Mouse (Mus musculus) liver, embryonic 15.5 days (tissue): ENCODE measurements around the gene Psmc3. TPM values are rescaled to one million over a fixed set of nuclear protein-coding genes. Genes with fewer than 3 reads are reported as not detected.
"Not testable (repeated sequence)": the region's sequence is repeated elsewhere in the genome, so short reads cannot be mapped to it uniquely, and the experiment has no call there.

Experiments used
- ATAC-seq: fragments of 200-750 bp; cut with Nextera tagmentation; 2 replicates; pipeline ENCODE4 v1.8.0; 2017; ENCODE audit warnings: moderate number of reproducible peaks, mild to moderate bottlenecking, moderate library complexity; ENCODE audit not compliant: insufficient read depth
- H3K27ac ChIP-seq: fragments of 300-500 bp; sonication (generic); replicated peaks from 2 replicates; pipeline ENCODE4 v1.5.1; 2015; ENCODE audit warnings: mild to moderate bottlenecking, inconsistent platforms
- H3K27me3 ChIP-seq: fragments of 300-500 bp; sonication (generic); 2 replicates; pipeline ENCODE4 v1.6.1; 2015; ENCODE audit warnings: mild to moderate bottlenecking, inconsistent platforms
- H3K36me3 ChIP-seq: fragments of 300-500 bp; sonication (generic); replicated peaks from 2 replicates; pipeline ENCODE4 v1.6.1; 2015; ENCODE audit warnings: moderate library complexity, mild to moderate bottlenecking, inconsistent platforms
- H3K4me1 ChIP-seq: fragments of 300-500 bp; sonication (generic); replicated peaks from 2 replicates; pipeline ENCODE4 v1.6.1; 2015; ENCODE audit warnings: inconsistent platforms
- H3K4me2 ChIP-seq: fragments of 300-500 bp; sonication (generic); 2 replicates; pipeline ENCODE4 v1.6.1; 2015; ENCODE audit warnings: moderate library complexity, mild to moderate bottlenecking, inconsistent platforms
- H3K4me3 ChIP-seq: fragments of 300-500 bp; sonication (generic); replicated peaks from 2 replicates; pipeline ENCODE4 v1.5.1; 2015; ENCODE audit warnings: mild to moderate bottlenecking, inconsistent platforms
- H3K9ac ChIP-seq: fragments of 300-500 bp; sonication (generic); 2 replicates; pipeline ENCODE4 v1.6.1; 2015; ENCODE audit warnings: moderate library complexity, mild to moderate bottlenecking, inconsistent platforms
- H3K9me3 ChIP-seq: fragments of 300-500 bp; sonication (generic); replicated peaks from 2 replicates; pipeline ENCODE4 v1.6.1; 2016; ENCODE audit warnings: inconsistent platforms
- WGBS: fragments of 180-500 bp; shearing (Covaris S2); methylation state at CpG from one replicate; pipeline ENCODE4 v1.1.7; 2015; ENCODE audit warnings: mixed read lengths; ENCODE audit not compliant: insufficient replicate concordance; 5-methylcytosine and 5-hydroxymethylcytosine counted together
- polyA plus RNA-seq: library from polyadenylated mRNA; unstranded; fragments of >200 nt; fragmentation: Nextera tagmentation; extraction: Ambion mirVana; gene quantifications from 2 replicates; pipeline ENCODE4 v1.2.1, GENCODE M21; 2015

The Psmc3 gene
- polyA plus RNA-seq, 1 experiment from 2014 or later = 138 TPM

GRCm38 (mm10) chr2:91027391-91028214 lies 26.2 kb upstream of the Psmc3 start:
- Histone ChIP-seq H3K9me3 (no peaks in the 10 kb centered on the region), H3K9ac (peak overlapping the region; percentile 56), H3K27ac (peak overlapping the region; percentile 87), H3K36me3 (peaks cover 15% of the 10 kb centered on the region), H3K27me3 (no peaks in the 10 kb centered on the region), H3K4me3 (peak overlapping the region; percentile 55), H3K4me2 (peak overlapping the region; percentile 71), H3K4me1 (peaks cover 65% of the 10 kb centered on the region)
- peak; percentile 74 for ATAC-seq
- 35% methylated on average over 9 of the region's 9 CpGs for WGBS

GRCm38 (mm10) chr2:91031216-91031615 lies 22.6 kb upstream of the Psmc3 start:
- no peak overlapping the region for H3K9ac ChIP-seq
- WGBS = 74% methylated on average over 4 of the region's 4 CpGs
- no peaks in the 10 kb centered on the region for H3K36me3 ChIP-seq
- peaks cover 38% of the 10 kb centered on the region for H3K4me1 ChIP-seq
- H3K4me2 ChIP-seq = no peak overlapping the region
- no peaks in the 10 kb centered on the region for H3K9me3 ChIP-seq
- no peak overlapping the region for H3K27ac ChIP-seq
- ATAC-seq = no peak
- H3K27me3 ChIP-seq = no peaks in the 10 kb centered on the region
- no peak overlapping the region for H3K4me3 ChIP-seq

- ATAC-seq = no peak
- H3K4me2 ChIP-seq = no peak overlapping the region
- peaks cover 20% of the 10 kb centered on the region for H3K4me1 ChIP-seq
- WGBS = 13% methylated on average over 3 of the region's 3 CpGs
- no peak overlapping the region for H3K4me3 ChIP-seq
- H3K36me3 ChIP-seq = no peaks in the 10 kb centered on the region
- H3K9me3 ChIP-seq = no peaks in the 10 kb centered on the region
- no peaks in the 10 kb centered on the region for H3K27me3 ChIP-seq
- H3K27ac ChIP-seq = no peak overlapping the region
- H3K9ac ChIP-seq = no peak overlapping the region
Observed at GRCm38 (mm10) chr2:91033000-91033399, 20.8 kb upstream of the Psmc3 start.

GRCm38 (mm10) chr2:91035385-91035784 lies 18.4 kb upstream of the Psmc3 start, which contains the start of gene Rapsn:
Rapsn (plus strand) TSS chr2:91035620.
- Histone ChIP-seq H3K9ac (no peak within 1 kb of the TSS), H3K36me3 (no peaks in the 10 kb centered on the region), H3K4me3 (no peak within 1 kb of the TSS), H3K27me3 (no peaks in the 10 kb centered on the region), H3K27ac (no peak within 1 kb of the TSS), H3K4me2 (no peak within 1 kb of the TSS), H3K4me1 (0 out of 2 replicates have a peak, but pooled peaks cover 9% of the 10 kb centered on the region), H3K9me3 (no peaks in the 10 kb centered on the region)
- ATAC-seq = no peak
- 70% methylated on average over 9 of the region's 9 CpGs for WGBS

GRCm38 (mm10) chr2:91041786-91042185 lies 12.0 kb upstream of the Psmc3 start:
- H3K4me2 ChIP-seq = no peak overlapping the region
- no peak overlapping the region for H3K4me3 ChIP-seq
- no peaks in the 10 kb centered on the region for H3K9me3 ChIP-seq
- no peak for ATAC-seq
- no peak overlapping the region for H3K9ac ChIP-seq
- H3K27me3 ChIP-seq = no peaks in the 10 kb centered on the region
- H3K4me1 ChIP-seq = peaks cover 16% of the 10 kb centered on the region
- WGBS = 70% methylated on average over 8 of the region's 8 CpGs
- no peaks in the 10 kb centered on the region for H3K36me3 ChIP-seq
- no peak overlapping the region for H3K27ac ChIP-seq

DNA sequence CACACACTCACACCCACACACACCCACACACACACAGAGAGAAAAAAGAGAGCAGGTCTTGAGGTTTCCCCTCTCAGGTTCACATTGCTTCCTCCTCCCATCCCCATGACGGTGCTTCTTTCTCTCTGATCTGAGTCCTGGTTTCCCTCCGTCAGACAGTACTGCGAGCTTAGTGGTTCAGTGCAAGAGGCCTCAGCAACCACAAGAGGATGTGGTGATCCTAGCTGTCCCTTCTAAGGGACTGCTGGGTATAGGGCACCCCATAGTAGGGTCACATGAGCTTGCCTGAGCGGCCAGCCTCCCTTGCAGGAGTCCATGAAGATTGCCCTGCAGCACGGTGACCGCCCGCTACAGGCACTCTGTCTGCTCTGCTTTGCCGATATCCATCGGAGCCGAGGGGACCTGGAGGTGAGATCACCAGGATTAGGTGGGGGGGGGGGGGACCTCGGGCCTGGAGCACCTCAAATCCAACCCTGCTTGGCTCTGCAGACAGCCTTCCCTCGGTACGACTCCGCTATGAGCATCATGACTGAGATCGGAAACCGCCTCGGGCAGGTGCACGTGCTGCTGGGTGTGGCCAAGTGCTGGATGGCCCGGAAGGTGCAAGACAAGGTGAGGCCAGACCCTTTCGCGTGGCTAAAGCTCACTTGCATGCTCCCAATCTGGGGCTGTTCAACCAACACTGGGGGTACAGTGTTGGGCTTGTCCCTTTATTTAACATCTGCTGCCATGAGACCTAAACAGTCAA lies 11.0 kb upstream of the Psmc3 start:
- peak; percentile 22; the same call in 1 of the 2 replicates for ATAC-seq
- Histone ChIP-seq H3K4me1 (peaks cover 16% of the 10 kb centered on the region), H3K9me3 (no peaks in the 10 kb centered on the region), H3K27ac (no peak overlapping the region), H3K4me2 (peak overlapping the region; percentile 34; the same call in 1 of the 2 replicates), H3K27me3 (no peaks in the 10 kb centered on the region), H3K36me3 (no peaks in the 10 kb centered on the region), H3K4me3 (0 out of 2 replicates have a peak overlapping the region, but pooled peaks have one; percentile 2), H3K9ac (no peak overlapping the region)
- WGBS = 41% methylated on average over 21 of the region's 21 CpGs

DNA sequence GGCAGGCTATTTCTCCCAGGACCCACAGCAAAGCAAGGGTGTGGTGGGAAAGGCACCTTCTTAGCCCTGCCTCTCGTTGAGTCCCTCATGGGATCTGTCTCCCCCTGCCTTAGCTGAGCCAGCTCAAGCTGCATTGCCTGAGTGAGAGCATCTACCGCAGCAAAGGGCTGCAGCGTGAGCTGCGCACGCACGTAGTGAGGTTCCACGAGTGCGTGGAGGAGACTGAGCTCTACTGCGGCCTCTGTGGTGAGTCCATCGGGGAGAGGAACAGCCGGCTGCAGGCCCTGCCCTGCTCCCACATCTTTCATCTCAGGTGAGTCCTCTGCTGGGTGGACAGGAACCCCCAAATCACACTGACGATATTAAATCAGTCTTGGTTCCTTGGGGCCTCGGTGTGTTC lies 9.1 kb upstream of the Psmc3 start:
- ATAC-seq = no peak
- H3K4me1 ChIP-seq = peaks cover 16% of the 10 kb centered on the region
- no peak overlapping the region for H3K27ac ChIP-seq
- no peak overlapping the region for H3K4me2 ChIP-seq
- H3K4me3 ChIP-seq = no peak overlapping the region
- no peaks in the 10 kb centered on the region for H3K36me3 ChIP-seq
- no peaks in the 10 kb centered on the region for H3K27me3 ChIP-seq
- no peak overlapping the region for H3K9ac ChIP-seq
- no peaks in the 10 kb centered on the region for H3K9me3 ChIP-seq
- 79% methylated on average over 13 of the region's 13 CpGs for WGBS

DNA sequence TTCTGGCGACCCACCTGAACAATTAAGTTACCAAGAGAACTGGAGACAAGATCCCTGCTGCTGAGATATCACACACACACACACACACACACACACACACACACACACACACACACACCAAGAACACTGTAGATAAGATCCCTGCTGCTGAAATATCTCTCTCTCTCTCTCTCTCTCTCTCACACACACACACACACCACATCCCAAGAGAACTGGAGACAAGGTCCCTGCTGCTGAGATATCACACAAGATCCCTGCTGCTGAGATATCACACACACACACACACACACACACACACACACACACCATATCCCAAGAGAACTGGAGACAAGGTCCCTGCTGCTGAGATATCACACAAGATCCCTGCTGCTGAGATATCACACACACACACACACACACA lies 8.0 kb upstream of the Psmc3 start:
- H3K4me1 ChIP-seq = peaks cover 16% of the 10 kb centered on the region
- not testable (repeated sequence) for H3K27ac ChIP-seq, H3K36me3 ChIP-seq, H3K9ac ChIP-seq, H3K4me2 ChIP-seq, H3K9me3 ChIP-seq, H3K4me3 ChIP-seq, H3K27me3 ChIP-seq
- peak; percentile 69 for ATAC-seq
- 65% methylated on average over 1 of the region's 1 CpGs for WGBS

DNA sequence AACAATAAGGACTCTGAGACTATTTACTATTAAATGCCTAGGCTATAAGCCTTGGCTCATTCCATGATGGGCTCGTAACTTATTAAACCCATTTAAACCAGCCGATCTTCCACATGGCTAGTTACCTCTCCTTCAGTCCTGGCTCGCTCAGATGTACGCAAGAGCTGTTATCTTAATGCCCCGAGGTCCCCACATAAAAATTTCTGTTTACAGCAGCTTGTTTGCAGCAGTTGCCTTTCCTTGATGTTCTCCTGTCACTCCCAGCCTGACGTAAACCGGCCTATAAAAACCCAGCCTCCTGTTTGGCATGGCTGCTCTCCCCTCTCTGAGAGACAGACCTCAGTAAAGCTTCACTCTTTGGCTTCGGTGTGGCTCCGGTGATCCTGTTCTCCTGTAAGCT lies 6.5 kb upstream of the Psmc3 start:
- no peak overlapping the region for H3K4me3 ChIP-seq
- H3K9me3 ChIP-seq = no peaks in the 10 kb centered on the region
- no peaks in the 10 kb centered on the region for H3K27me3 ChIP-seq
- H3K27ac ChIP-seq = no peak overlapping the region
- H3K4me2 ChIP-seq = no peak overlapping the region
- H3K4me1 ChIP-seq = peaks cover 22% of the 10 kb centered on the region
- H3K9ac ChIP-seq = no peak overlapping the region
- no peak for ATAC-seq
- 65% methylated on average over 9 of the region's 9 CpGs for WGBS
- no peaks in the 10 kb centered on the region for H3K36me3 ChIP-seq

DNA sequence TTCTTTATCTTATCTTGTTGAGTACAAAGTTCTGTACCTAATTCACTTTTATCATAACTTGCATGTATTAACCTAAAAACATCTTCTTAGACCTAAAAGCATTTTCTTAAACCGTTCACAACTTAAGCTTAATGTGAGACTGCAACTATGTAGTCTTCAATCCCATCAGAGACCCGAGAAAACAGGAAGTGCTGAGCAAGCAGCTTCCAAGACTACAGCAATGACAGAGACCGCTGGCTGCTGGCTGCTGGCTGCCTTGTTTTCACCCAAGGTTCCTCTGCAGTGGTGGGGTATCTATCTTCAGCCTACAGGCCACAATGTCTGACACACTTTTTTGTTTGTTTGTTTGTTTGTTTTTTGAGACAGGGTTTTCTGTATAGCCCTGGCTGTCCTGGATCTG lies 1.9 kb upstream of the Psmc3 start:
- H3K27ac ChIP-seq = 0 out of 2 replicates have a peak overlapping the region, but pooled peaks have one; percentile 38
- no peaks in the 10 kb centered on the region for H3K9me3 ChIP-seq
- H3K36me3 ChIP-seq = peaks cover 21% of the 10 kb centered on the region
- no peak overlapping the region for H3K4me3 ChIP-seq
- no peak overlapping the region for H3K9ac ChIP-seq
- 40% methylated on average over 3 of the region's 3 CpGs for WGBS
- H3K4me2 ChIP-seq = no peak overlapping the region
- no peaks in the 10 kb centered on the region for H3K27me3 ChIP-seq
- H3K4me1 ChIP-seq = peaks cover 28% of the 10 kb centered on the region
- ATAC-seq = no peak

GRCm38 (mm10) chr2:91052752-91053151 lies 1.1 kb upstream of the Psmc3 start:
- Histone ChIP-seq H3K27ac (no peak overlapping the region), H3K4me2 (peak overlapping the region; percentile 83)

More at GRCm38 (mm10) chr2:91052752-91053151, 1.1 kb upstream of the Psmc3 start:
- H3K9me3 ChIP-seq = no peaks in the 10 kb centered on the region
- peaks cover 29% of the 10 kb centered on the region for H3K36me3 ChIP-seq
- no peak for ATAC-seq
- no peaks in the 10 kb centered on the region for H3K27me3 ChIP-seq
- H3K4me3 ChIP-seq = no peak overlapping the region
- H3K4me1 ChIP-seq = peaks cover 28% of the 10 kb centered on the region
- WGBS = 38% methylated on average over 2 of the region's 2 CpGs
- no peak overlapping the region for H3K9ac ChIP-seq
